Mouse (Mus musculus) limb, embryonic 15.5 days (tissue): ENCODE data around the gene Zfp39. TPM values are rescaled to one million over a fixed set of nuclear protein-coding genes. Genes with fewer than 3 reads are reported as not detected.

ENCODE experiments used
- ATAC-seq: fragments of 200-750 bp; cut with Nextera tagmentation; 2 replicates; pipeline ENCODE4 v1.8.0; 2017; ENCODE audit warnings: low read depth, moderate TSS enrichment; ENCODE audit not compliant: insufficient number of reproducible peaks, low FRiP score, low TSS enrichment
- H3K27ac ChIP-seq: fragments of 300-500 bp; sonication (generic); 2 replicates; pipeline ENCODE4 v1.5.1; 2015; ENCODE audit warnings: moderate library complexity, mild to moderate bottlenecking, inconsistent platforms
- H3K27me3 ChIP-seq: fragments of 300-500 bp; sonication (generic); 2 replicates; pipeline ENCODE4 v1.6.1; 2015; ENCODE audit warnings: inconsistent platforms
- H3K36me3 ChIP-seq: fragments of 300-500 bp; sonication (generic); 2 replicates; pipeline ENCODE4 v1.6.1; 2015; ENCODE audit warnings: inconsistent platforms
- H3K4me1 ChIP-seq: fragments of 300-500 bp; sonication (generic); 2 replicates; pipeline ENCODE4 v1.6.1; 2015; ENCODE audit warnings: inconsistent platforms
- H3K4me2 ChIP-seq: fragments of 300-500 bp; sonication (generic); 2 replicates; pipeline ENCODE4 v1.6.1; 2015; ENCODE audit warnings: mild to moderate bottlenecking, inconsistent platforms
- H3K4me3 ChIP-seq: fragments of 300-500 bp; sonication (generic); 2 replicates; pipeline ENCODE4 v1.5.1; 2015; ENCODE audit warnings: mild to moderate bottlenecking, inconsistent platforms
- H3K9ac ChIP-seq: fragments of 300-500 bp; sonication (generic); 2 replicates; pipeline ENCODE4 v1.6.1; 2015; ENCODE audit warnings: inconsistent platforms
- H3K9me3 ChIP-seq: fragments of 300-500 bp; sonication (generic); 2 replicates; pipeline ENCODE4 v1.6.1; 2016; ENCODE audit warnings: inconsistent platforms
- WGBS: fragments of 180-500 bp; shearing (Covaris S2); methylation state at CpG from one replicate; pipeline ENCODE4 v1.1.7; 2015; 5-methylcytosine and 5-hydroxymethylcytosine counted together
- polyA plus RNA-seq: library from polyadenylated mRNA; unstranded; fragments of >200 nt; fragmentation: Nextera tagmentation; extraction: Ambion mirVana; gene quantifications from 2 replicates; pipeline ENCODE4 v1.2.1, GENCODE M21; 2015

Zfp39 gene
- polyA plus RNA-seq, 1 experiment from 2014 or later, result 6.2 TPM

- no peak within 1 kb of the TSS for H3K4me3 ChIP-seq
- no peak within 1 kb of the TSS for H3K9ac ChIP-seq
- 80% methylated on average over 12 of the region's 12 CpGs for WGBS
- H3K4me2 ChIP-seq, result no peak within 1 kb of the TSS
- H3K36me3 ChIP-seq, result no peaks in the 10 kb centered on the region
- peaks cover 3% of the 10 kb centered on the region; the same call in 1 of the 2 replicates for H3K4me1 ChIP-seq
- no peaks in the 10 kb centered on the region for H3K9me3 ChIP-seq
- ATAC-seq, result no peak
- H3K27me3 ChIP-seq, result no peaks in the 10 kb centered on the region
- H3K27ac ChIP-seq, result no peak within 1 kb of the TSS
These were observed 13.8 kb upstream of the Zfp39 start, which contains the start of gene Btnl10 for GRCm38 (mm10) chr11:58917745-58918366. Gene Btnl10 (plus strand): TSS chr11:58917908.

- no peaks in the 10 kb centered on the region for H3K27me3 ChIP-seq
These were observed 13.1 kb upstream of the Zfp39 start for GRCm38 (mm10) chr11:58916879-58917744.

GRCm38 (mm10) chr11:58914461-58915028, 10.5 kb upstream of the Zfp39 start:
- Histone ChIP-seq H3K27me3 (no peaks in the 10 kb centered on the region), H3K36me3 (no peaks in the 10 kb centered on the region), H3K9me3 (no peaks in the 10 kb centered on the region), H3K9ac (peak overlapping the region; percentile 35; the same call in 1 of the 2 replicates), H3K4me2 (peak overlapping the region; percentile 72), H3K4me1 (peaks cover 3% of the 10 kb centered on the region; the same call in 1 of the 2 replicates), H3K4me3 (peak overlapping the region; percentile 37), H3K27ac (no peak overlapping the region)
- ATAC-seq, result no peak
- WGBS, result 13% methylated on average over 17 of the region's 17 CpGs

More at GRCm38 (mm10) chr11:58916879-58917744, 13.1 kb upstream of the Zfp39 start:
- WGBS, result 55% methylated on average over 14 of the region's 14 CpGs
- no peak overlapping the region for H3K9ac ChIP-seq
- H3K4me1 ChIP-seq, result peaks cover 3% of the 10 kb centered on the region; the same call in 1 of the 2 replicates
- H3K36me3 ChIP-seq, result no peaks in the 10 kb centered on the region
- no peak overlapping the region for H3K27ac ChIP-seq
- no peak overlapping the region for H3K4me2 ChIP-seq
- no peak for ATAC-seq
- no peak overlapping the region for H3K4me3 ChIP-seq
- no peaks in the 10 kb centered on the region for H3K9me3 ChIP-seq

- peaks cover 3% of the 10 kb centered on the region; the same call in 1 of the 2 replicates for H3K4me1 ChIP-seq
- ATAC-seq, result no peak
- H3K4me3 ChIP-seq, result no peak overlapping the region; the same call in 1 of the 2 replicates
- no peak overlapping the region for H3K27ac ChIP-seq
- no peaks in the 10 kb centered on the region for H3K27me3 ChIP-seq
- no peak overlapping the region for H3K9ac ChIP-seq
- 80% methylated on average over 1 of the region's 1 CpGs for WGBS
- no peaks in the 10 kb centered on the region for H3K9me3 ChIP-seq
- H3K4me2 ChIP-seq, result no peak overlapping the region; the same call in 1 of the 2 replicates
- no peaks in the 10 kb centered on the region for H3K36me3 ChIP-seq
These were observed 9.8 kb upstream of the Zfp39 start for GRCm38 (mm10) chr11:58913776-58914175.

- peaks cover 20% of the 10 kb centered on the region for H3K36me3 ChIP-seq
- peak overlapping the region; percentile 92; the same call in 1 of the 2 replicates for H3K27ac ChIP-seq
- H3K4me3 ChIP-seq, result no peak overlapping the region
- ATAC-seq, result no peak
- peak overlapping the region; percentile 76; the same call in 1 of the 2 replicates for H3K4me2 ChIP-seq
- WGBS, result 55% methylated on average over 6 of the region's 6 CpGs
- no peak overlapping the region for H3K9ac ChIP-seq
- H3K27me3 ChIP-seq, result no peaks in the 10 kb centered on the region
- peaks cover 16% of the 10 kb centered on the region; the same call in 1 of the 2 replicates for H3K4me1 ChIP-seq
- no peaks in the 10 kb centered on the region for H3K9me3 ChIP-seq
These were observed 813 bp upstream of the Zfp39 start for GRCm38 (mm10) chr11:58904838-58905237.

- Histone ChIP-seq H3K4me1 (peaks cover 16% of the 10 kb centered on the region; the same call in 1 of the 2 replicates), H3K9me3 (no peaks in the 10 kb centered on the region), H3K9ac (0 out of 2 replicates have a peak overlapping the region, but pooled peaks have one; percentile 44), H3K36me3 (peaks cover 21% of the 10 kb centered on the region), H3K4me2 (peak overlapping the region; percentile 76), H3K27me3 (no peaks in the 10 kb centered on the region), H3K27ac (peak overlapping the region; percentile 92), H3K4me3 (peak overlapping the region; percentile 80)
- peak; percentile 7; the same call in 1 of the 2 replicates for ATAC-seq
- WGBS, result 2% methylated on average over 8 of the region's 8 CpGs
These were observed 339 bp upstream of the Zfp39 start for GRCm38 (mm10) chr11:58904410-58904718.

- ATAC-seq, result no peak
- H3K4me1 ChIP-seq, result peaks cover 16% of the 10 kb centered on the region; the same call in 1 of the 2 replicates
- H3K4me3 ChIP-seq, result no peak overlapping the region
- H3K36me3 ChIP-seq, result peaks cover 48% of the 10 kb centered on the region
- no peak overlapping the region for H3K4me2 ChIP-seq
- H3K27ac ChIP-seq, result no peak overlapping the region
- H3K27me3 ChIP-seq, result no peaks in the 10 kb centered on the region
- H3K9ac ChIP-seq, result no peak overlapping the region
- H3K9me3 ChIP-seq, result no peaks in the 10 kb centered on the region
These were observed 2.9 kb downstream of the Zfp39 start for GRCm38 (mm10) chr11:58901080-58901479.

GRCm38 (mm10) chr11:58897485-58897884, 6.5 kb downstream of the Zfp39 start:
- WGBS, result 92% methylated on average over 6 of the region's 6 CpGs
- Histone ChIP-seq H3K4me2 (no peak overlapping the region), H3K9ac (no peak overlapping the region), H3K4me1 (peaks cover 2% of the 10 kb centered on the region; the same call in 1 of the 2 replicates), H3K36me3 (peaks cover 70% of the 10 kb centered on the region), H3K27me3 (no peaks in the 10 kb centered on the region), H3K4me3 (no peak overlapping the region), H3K9me3 (no peaks in the 10 kb centered on the region), H3K27ac (no peak overlapping the region)
- ATAC-seq, result no peak

- H3K36me3 ChIP-seq, result peaks cover 76% of the 10 kb centered on the region
- H3K4me2 ChIP-seq, result no peak overlapping the region
- H3K27me3 ChIP-seq, result no peaks in the 10 kb centered on the region
- WGBS, result 48% methylated on average over 6 of the region's 6 CpGs
- H3K9ac ChIP-seq, result no peak overlapping the region
- H3K4me3 ChIP-seq, result no peak overlapping the region
- H3K9me3 ChIP-seq, result no peaks in the 10 kb centered on the region
- H3K27ac ChIP-seq, result no peak overlapping the region
- no peaks in the 10 kb centered on the region for H3K4me1 ChIP-seq
- no peak for ATAC-seq
These were observed 9.6 kb downstream of the Zfp39 start for GRCm38 (mm10) chr11:58894456-58894855.

- H3K4me2 ChIP-seq, result no peak overlapping the region
- H3K9ac ChIP-seq, result no peak overlapping the region
- no peak overlapping the region for H3K27ac ChIP-seq
- no peaks in the 10 kb centered on the region for H3K4me1 ChIP-seq
- no peaks in the 10 kb centered on the region for H3K9me3 ChIP-seq
- H3K36me3 ChIP-seq, result peaks cover 54% of the 10 kb centered on the region
- 91% methylated on average over 10 of the region's 10 CpGs for WGBS
- ATAC-seq, result no peak
- no peak overlapping the region for H3K4me3 ChIP-seq
- no peaks in the 10 kb centered on the region for H3K27me3 ChIP-seq
These were observed 13.5 kb downstream of the Zfp39 start for GRCm38 (mm10) chr11:58890511-58890910.

GRCm38 (mm10) chr11:58883756-58884155, 20.3 kb downstream of the Zfp39 start:
- peaks cover 36% of the 10 kb centered on the region for H3K36me3 ChIP-seq
- WGBS, result 79% methylated on average over 8 of the region's 8 CpGs
- no peaks in the 10 kb centered on the region for H3K9me3 ChIP-seq
- H3K27ac ChIP-seq, result no peak overlapping the region
- no peak overlapping the region for H3K9ac ChIP-seq
- no peak overlapping the region for H3K4me2 ChIP-seq
- ATAC-seq, result no peak
- no peak overlapping the region for H3K4me3 ChIP-seq
- no peaks in the 10 kb centered on the region for H3K27me3 ChIP-seq
- no peaks in the 10 kb centered on the region for H3K4me1 ChIP-seq
